Mouse (Mus musculus) inflammation-experienced regulatory T-cells, adult 6 months (primary cell): ENCODE results near the gene Kcna5. TPM values are rescaled to one million over a fixed set of nuclear protein-coding genes. Genes with fewer than 3 reads are reported as not detected.

Experiments used
- ATAC-seq: one replicate; pipeline ENCODE4 v1.8.0; 2017
- polyA plus RNA-seq, 3 experiments: library from polyadenylated mRNA; unstranded; fragments of 100-300 nt; shearing (Covaris generic); gene quantifications; one replicate each; pipeline ENCODE4 v1.2.1; 2017

Kcna5 gene
- polyA plus RNA-seq = not detected

GRCm38 (mm10) chr6:126535208-126535910 lies at the start of gene Kcna5:
TSS of gene Kcna5 (minus strand) at chr6:126535412.
- no peak for ATAC-seq

DNA sequence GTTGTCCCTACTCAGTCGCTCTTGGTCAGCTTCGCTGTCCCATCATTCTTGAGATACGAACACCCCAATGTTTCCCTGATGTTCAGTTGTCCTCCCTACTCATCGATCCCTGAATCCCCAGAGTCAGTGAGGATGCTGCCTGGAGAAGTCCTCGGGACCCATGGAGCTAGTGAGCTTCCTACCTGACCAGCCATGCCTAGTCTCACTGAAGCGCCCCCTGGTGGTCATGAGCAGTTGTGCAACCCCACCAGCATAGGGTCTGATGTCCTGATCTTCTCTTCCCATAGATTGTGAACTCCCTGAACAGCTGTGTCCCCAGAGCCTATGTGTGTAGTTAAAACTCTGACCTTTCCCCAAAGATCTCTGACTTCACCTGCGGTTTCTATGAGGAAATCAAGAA lies 47.9 kb upstream of the Kcna5 start:
- ATAC-seq = no peak

- no peak for ATAC-seq
Observed at GRCm38 (mm10) chr6:126581632-126582031, 46.4 kb upstream of the Kcna5 start.

- ATAC-seq = no peak
Observed at GRCm38 (mm10) chr6:126580571-126580970, 45.4 kb upstream of the Kcna5 start.

DNA sequence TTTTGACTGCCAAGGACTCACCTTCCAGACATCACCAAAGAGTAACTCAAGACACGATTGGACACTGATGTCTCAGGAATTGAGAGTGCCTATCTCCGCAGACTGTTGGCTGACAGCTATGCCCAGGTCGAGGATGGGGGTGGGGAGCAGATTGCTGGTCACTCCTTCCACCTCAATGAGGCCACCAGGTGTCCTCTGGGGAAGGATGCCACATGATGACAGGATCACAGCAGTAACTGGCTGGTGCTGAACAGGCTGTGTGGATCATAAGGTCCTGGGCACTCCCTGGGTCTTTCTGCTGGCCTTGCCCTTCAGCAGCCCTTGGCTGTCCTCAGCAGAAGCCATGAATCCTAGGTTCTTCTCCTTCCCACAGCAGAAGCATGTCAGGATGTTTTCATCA lies 42.2 kb upstream of the Kcna5 start:
- no peak for ATAC-seq

GRCm38 (mm10) chr6:126576566-126576965 lies 41.4 kb upstream of the Kcna5 start:
- ATAC-seq = no peak

DNA sequence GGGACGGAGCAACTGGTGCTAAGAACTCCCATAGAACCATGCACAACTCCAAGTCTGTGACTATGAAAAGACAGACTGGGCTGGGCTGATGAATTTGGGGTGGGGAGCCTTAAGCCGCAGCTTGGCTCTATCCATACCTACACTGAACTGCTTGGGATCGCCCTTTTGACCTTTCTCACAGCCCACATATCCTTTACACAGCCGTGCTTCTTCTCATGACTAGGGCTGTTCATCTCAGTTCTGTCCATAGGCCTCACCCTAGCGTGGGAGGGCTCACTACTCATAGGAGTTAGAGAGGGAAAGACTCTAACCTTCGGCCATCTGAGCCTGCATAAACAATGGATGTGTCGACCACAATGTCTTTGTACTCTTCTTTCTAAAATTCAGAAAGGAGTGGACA lies 39.6 kb upstream of the Kcna5 start:
- no peak for ATAC-seq

DNA sequence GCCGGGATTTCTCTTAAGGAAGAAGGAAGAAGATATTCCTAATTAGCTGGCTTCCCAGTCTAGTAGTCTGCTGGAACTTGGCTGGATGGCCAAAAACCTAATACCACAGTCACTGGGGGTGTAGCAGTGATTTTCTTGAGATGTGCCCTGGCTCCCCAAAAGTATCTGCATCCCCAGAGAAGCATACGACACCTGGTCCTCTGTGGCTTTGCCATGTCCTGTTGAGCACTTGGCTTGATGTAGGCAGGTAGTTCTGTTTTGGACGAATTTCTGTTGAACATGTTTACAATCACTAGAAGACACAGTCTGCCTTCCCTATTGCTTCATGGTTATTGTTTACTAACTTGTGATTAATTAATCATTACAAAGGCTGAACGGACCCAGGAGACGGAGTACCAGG lies 37.8 kb upstream of the Kcna5 start:
- ATAC-seq = no peak

GRCm38 (mm10) chr6:126569809-126570208 lies 34.6 kb upstream of the Kcna5 start:
- no peak for ATAC-seq

DNA sequence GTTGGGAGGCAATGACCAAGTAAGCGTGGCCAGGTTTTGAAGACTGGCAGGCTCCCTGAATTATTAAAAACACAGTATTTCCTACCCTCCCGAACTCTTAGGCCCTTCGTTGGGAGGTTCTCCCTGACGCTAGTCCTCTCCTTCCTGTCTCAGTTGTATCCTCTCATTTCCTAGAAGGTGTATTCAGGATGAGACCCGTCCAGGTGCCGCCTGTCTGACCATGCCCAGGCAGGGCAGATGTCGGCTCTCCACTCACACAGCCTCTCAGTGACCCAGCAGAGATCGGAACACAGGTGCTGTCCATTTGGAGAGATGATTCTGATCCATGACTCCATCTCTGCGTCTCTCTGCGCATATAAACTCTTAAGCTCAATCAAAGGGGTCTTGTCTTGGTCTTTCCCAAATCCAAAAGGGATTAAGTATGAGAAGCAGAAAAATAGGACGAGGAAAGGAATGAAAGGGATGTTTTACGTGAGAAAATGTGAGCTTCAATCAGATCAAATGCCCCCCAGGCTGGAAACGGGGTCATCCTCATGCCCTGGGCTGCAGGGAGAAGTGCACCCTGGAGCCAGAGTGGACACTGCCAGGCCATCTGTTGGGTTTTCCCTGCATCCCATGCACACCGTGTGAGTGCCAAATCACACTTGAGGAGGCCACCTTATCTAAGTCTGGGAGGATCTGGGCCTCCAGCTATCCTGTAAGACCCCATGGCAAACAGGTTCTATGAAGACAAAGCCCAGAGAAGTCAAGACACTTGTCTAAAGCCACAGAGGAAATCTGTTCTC lies 33.0 kb upstream of the Kcna5 start:
- no peak for ATAC-seq

DNA sequence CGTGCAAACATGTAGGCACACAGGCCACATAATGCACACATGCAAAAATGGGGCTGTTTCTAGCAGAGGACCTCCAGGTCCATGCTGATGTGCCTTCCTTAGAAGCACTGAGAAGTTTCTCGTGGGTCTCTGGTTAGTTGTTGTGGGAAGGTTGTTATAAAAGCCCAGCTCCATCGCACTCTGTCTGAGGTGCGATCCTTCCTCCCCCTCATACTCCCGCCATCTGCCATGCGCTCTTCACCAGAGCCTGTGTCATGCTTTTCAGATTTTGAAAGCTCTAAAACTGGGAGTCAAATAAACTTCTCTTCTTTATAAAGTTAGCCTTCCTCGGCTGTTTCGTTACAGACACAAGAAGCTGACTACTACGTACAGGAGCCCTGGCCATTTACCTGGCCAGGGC lies 32.1 kb upstream of the Kcna5 start:
- no peak for ATAC-seq

DNA sequence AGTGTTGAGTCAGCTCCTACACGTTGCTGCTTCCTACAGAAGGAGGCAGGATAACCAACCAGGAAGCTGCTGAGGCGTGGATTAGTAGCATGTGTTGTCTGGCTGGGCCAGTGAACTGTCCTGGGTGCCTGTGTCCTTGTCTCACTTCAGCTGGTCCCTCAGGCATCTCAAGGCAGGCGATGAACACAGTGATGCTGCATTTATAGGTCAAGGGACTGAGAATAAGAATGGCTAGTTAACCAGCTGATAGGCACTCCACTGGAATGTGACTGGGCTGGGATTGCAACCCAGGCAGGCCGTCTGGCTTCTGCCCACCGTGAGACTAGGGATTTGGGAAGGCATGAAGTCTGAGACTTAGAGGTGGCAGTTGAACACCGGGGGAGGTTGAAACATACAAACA lies 29.2 kb upstream of the Kcna5 start:
- no peak for ATAC-seq

DNA sequence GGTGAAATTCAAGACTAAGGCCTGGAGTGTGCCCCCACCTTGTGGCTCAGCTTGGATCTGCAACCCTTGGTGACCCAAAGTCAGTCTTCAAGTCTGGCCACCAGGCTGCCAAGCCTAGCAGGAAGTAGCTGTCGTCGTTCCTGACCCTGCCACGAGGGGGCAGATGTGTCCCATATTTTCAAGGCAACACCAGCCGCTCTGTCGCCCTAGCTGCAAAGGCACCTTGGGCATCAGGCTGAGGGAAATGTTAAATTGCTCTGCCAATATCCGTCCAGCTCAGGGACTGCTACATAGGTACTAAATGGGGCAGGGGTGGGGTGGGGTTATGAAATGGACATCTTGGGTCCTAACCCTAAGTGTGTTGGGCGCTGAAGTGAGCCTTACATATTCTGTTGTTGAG lies 28.7 kb upstream of the Kcna5 start:
- ATAC-seq = no peak

GRCm38 (mm10) chr6:126561702-126562101 lies 26.5 kb upstream of the Kcna5 start:
- no peak for ATAC-seq

DNA sequence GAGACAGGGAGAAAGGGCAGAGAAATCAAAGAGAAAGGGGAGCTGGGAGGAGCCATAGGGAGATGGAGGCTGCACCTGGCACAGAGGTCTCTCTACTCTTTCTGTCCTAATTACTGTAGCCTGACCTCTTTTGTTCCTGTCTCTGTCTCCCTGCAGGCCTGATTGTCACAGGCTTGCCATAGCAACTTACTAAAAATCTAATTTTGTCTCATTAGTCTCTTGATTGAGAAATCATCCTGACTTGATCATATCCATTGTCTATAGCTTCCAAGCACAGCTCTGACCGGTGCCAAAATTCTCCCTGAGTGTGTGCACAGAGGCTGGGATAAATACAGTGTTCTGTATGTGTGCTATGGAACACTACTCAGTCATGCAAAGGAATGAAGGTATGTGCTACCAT lies 25.5 kb upstream of the Kcna5 start:
- no peak for ATAC-seq

GRCm38 (mm10) chr6:126560036-126560435 lies 24.8 kb upstream of the Kcna5 start:
- no peak for ATAC-seq

DNA sequence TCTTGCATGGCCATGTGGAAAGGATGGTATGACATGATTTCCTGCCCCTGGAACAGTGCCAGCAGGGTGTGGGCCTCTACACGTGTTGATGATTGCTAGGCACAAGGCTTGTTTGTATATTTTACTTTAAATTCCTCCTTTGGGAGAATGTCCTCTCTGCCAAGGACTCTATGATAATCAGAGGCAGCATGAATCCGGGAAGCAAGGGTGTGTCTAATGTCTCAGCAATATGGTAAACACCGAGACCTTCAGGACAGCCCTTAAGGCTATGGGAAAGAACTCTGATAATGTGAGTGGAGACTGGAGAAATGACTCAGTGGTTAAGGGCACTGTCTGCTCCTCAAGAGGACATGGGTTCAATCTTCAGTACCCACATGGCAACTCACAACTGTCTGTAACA lies 23.1 kb upstream of the Kcna5 start:
- no peak for ATAC-seq

- ATAC-seq = no peak
Observed at GRCm38 (mm10) chr6:126553812-126554211, 18.6 kb upstream of the Kcna5 start.

DNA sequence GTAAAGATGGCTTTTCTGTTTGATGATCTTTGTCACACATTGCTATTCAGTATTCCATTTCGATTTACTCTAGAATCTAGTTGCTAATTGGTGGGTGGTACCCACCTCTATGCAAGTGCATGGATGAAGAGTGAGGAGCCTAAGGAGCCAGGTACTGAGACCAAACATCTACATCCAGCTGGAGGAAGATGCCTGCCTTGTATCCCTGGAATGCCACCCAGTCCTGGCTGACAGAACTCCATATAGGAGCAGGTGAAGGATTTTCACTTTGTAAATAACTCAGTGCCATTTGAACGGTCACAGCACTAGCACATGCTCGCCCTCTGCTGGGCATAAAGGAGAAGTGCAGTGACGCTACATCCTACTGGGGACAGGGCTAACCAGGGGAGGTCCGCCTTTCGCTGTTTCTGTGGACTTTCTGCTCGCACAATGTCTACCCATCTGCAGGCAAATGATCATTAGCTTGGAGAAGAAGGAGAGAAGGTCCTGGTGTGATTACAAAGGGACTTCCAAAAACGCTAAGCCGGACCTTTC lies 16.7 kb upstream of the Kcna5 start:
- no peak for ATAC-seq

DNA sequence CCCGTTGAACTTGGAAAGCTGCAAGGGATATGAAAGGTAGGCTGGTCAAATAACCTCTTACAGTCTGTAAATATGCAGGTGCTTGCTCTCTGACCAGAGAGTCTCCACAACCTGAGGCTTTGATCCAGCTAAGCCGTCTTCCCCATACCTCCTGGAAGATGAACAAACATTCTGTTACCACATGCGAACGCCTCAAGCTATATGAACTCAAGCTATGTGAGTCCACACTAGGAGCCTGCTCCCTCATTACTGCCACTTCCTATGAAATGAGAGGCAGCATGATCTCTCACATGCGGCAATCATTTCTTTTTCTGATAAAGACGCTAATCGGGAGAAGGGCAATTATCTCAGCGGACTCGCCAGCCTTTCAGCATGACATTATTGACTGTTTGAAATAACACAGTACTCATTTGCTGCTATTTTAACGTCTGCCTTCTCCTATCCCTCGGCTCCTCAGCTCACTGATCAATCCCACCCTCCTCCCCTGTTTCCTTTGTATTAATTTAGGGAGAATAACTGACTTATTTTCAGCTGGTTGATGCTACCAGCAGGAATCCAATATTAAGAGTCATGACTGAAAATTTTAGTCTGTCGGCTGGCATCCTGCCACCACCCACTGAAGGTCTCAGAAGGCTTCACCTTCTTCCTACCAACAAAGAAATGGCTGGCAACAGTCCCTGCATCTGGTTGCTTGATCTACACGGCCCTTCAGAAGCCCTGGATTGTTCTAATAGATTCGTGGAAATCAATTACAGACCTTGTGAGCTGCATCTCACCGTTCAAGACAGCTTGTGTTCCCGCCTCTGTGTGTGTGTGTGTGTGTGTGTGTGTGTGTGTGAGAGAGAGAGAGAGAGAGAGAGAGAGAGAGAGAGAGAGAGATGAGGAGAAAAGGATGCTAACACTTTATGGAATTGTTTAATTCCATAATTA lies 9.2 kb upstream of the Kcna5 start:
- no peak for ATAC-seq

DNA sequence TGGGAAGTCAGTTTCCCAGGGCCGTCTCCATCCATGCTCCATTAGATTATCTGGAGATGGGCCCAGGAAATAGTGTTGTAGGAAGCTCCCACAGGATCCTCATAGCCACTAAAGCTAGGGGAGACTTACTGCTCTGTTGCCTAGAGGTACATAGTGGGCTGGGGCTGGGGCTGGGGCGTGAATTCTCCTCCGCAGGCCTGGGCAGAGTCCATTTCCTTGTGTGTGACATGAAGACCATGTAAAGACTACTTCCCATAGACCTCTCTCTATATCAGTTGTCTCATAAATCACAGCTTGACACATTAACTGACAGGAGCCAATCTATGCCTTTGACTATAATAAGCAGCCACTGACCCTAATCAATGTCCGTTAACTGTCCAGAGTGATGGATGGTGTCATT lies 7.5 kb upstream of the Kcna5 start:
- ATAC-seq = no peak

DNA sequence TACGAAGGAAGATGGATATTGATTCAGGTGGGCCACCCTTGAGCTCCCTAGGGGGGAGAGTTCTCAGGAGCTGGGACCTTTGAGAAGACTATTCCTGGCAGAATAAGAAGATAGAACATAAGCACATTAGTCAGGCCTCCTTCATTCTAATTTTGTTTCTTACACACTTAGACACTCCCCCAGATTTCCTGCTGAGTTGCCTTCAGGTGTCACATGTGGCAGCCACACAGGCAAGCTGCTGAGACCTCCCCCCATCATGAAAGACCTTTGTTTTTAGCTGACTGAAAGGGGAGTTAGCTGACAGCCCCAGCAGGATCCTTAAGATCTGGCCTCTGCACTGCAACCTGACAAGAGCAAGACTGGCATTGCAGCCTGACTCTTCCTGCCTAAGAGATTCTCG lies 2.3 kb upstream of the Kcna5 start:
- no peak for ATAC-seq

DNA sequence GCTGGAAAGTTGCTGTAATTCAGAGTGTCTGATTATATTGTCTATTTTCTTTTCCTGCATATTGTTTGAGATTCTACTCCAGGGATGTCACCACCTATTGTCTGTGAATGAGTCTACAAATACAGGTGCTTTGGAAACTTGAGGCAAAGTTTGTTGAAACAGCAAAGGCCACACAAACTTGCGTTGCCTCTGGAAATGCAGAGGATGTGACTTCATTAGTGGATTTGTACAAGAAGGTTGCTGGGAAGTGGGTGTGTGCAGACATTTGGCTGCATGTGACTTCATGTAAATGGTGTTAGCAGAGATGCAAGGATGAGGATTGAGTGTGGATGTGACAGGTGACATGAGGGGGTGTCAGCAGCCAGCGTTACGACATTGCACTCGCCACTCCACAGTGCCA lies 1.7 kb upstream of the Kcna5 start:
- ATAC-seq = no peak
